Mouse (Mus musculus) thymus, adult 2 months (tissue): ENCODE data around the gene Fam71b.

ENCODE experiments used
- CTCF ChIP-seq: fragments of 200-500 bp; IDR thresholded peaks from 2 replicates; pipeline ENCODE4 v1.5.1; 2012; ENCODE audit warnings: mild to moderate bottlenecking, control low read depth, low read length, moderate library complexity, borderline replicate concordance; ENCODE audit not compliant: control insufficient read depth, poor library complexity, insufficient read depth; ENCODE audit errors: extremely low read depth
- POLR2A ChIP-seq: fragments of 200-500 bp; IDR thresholded peaks from 2 replicates; pipeline ENCODE4 v1.6.1; 2012; ENCODE audit warnings: mild to moderate bottlenecking, low read length, control low read depth, moderate library complexity; ENCODE audit not compliant: control insufficient read depth, poor library complexity, insufficient read depth; ENCODE audit errors: extremely low read depth

DNA sequence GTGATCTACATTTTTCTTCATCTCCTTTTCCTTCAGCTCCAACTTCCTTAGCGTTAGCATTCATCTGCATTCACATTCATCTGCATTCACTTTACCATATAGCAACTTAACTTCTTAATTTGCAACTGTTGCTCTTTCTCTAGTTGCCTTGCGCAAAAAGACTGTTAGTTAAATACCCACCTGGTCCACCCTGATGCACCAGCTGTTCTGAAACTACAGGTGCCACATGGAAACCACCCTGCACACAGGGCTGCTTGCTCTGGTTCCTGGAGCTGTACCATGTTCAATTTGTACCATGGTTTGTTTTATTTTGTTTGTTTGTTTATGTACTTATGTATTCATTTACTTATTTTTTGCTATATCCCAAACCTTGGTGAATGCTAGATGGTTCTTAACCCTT, 661 bp upstream of the Fam71b start:
- TF ChIP-seq CTCF (no peak), POLR2A (0 out of 2 replicates have a peak, but pooled peaks have one; percentile 7)
